In the genomic region with DNA sequence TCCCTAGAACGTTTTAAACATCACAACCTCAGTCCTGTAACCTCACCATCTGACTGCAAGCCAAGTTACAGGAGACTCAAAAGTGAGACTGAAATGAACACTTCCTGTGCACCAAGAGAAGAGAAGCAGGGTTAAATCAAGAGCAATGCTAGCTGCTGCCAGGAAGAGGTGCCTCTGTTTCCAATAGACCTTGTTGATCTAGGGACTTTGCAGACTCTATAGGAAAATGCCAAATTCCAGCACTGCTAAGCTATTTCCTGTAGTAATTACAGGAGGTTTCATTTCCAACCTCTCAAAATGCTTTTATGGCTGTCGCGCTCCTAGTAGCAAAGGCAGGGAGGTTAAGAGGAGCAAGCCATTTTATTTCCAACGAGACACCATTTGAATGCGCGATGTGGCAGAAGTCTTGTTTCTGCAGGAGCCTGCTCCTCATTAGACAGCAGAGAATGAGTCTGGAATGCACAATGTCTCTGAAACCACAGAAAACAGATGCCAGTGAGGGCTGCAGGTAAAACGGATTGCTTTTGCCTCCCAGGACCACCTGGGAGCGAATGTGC, we compare ENCODE assay signal across 14 mouse cellular contexts.
A peak's percentile ranks its signal among the peaks of the same experiment; 100 is the strongest.
DNase-seq lines count a peak whose midpoint lies in the region; ATAC-seq and TF ChIP-seq lines count a peak whose summit lies in the region.
"Had no signal": no experiment of that assay in that cellular context is flagged by ENCODE, and none has a peak within 500 bp of the region (broad histone marks: within the 10 kb centered on the region; RNA-seq: fewer than 3 reads in every experiment).

No protein-coding gene starts in this region.

- H3K4me1 ChIP-seq in hindbrain, embryonic 14.5 days (replicated peaks; ENCODE audit: control insufficient read depth, insufficient read depth, low read length), result 0 out of 2 replicates have a peak, but pooled peaks cover 4% of the 10 kb centered on the region
- H3K4me1 ChIP-seq in hindbrain, embryonic 11.5 days (replicated peaks; ENCODE audit: control insufficient read depth, insufficient read depth, low read length), result 0 out of 2 replicates have a peak, but pooled peaks cover 2% of the 10 kb centered on the region
- H3K4me1 ChIP-seq in intestine, embryonic 16.5 days (ENCODE audit: control insufficient read depth, insufficient read depth, low read length), result peaks cover 18% of the 10 kb centered on the region
- H3K4me1 ChIP-seq: midbrain, embryonic 12.5 days had no signal

- H3K9me3 ChIP-seq in hindbrain, embryonic 14.5 days (ENCODE audit: control insufficient read depth, low read length), result no peaks in the 10 kb centered on the region
- no peaks in the 10 kb centered on the region for H3K9me3 ChIP-seq in hindbrain, embryonic 11.5 days (ENCODE audit: control insufficient read depth, low read length)
- no peaks in the 10 kb centered on the region for H3K9me3 ChIP-seq in intestine, embryonic 16.5 days (ENCODE audit: control insufficient read depth, low read length)
- H3K9me3 ChIP-seq: liver, embryonic 13.5 days; midbrain, embryonic 12.5 days had no signal

- no peak for DNase-seq in gastrocnemius, adult 2 months
- DNase-seq in gastrocnemius, adult 8-10 months (ENCODE audit: low spot score in 2 of 2), result no peak
- no peak for DNase-seq in hindbrain, embryonic 14.5 days (ENCODE audit: low spot score)
- DNase-seq in hindbrain, embryonic 11.5 days (ENCODE audit: low spot score), result no peak
- DNase-seq in brain, embryonic 14.5 days (ENCODE audit: low read depth), result peak; percentile 60
- DNase-seq in yolk sac, embryonic 10.5 days (ENCODE audit: low spot score), result no peak
- DNase-seq in T-cell, adult 2 months (ENCODE audit: low spot score), result no peak
- DNase-seq: cerebellum, postnatal 25 days; kidney, postnatal 25 days; liver, embryonic 13.5 days; lung, postnatal 10 days had no signal

- TF ChIP-seq CTCF in gastrocnemius, adult 2 months (IDR thresholded peaks at IDR 0.05), result no peak
- no peak for TF ChIP-seq CTCF in brain, embryonic 14.5 days (IDR thresholded peaks at IDR 0.05; ENCODE audit: borderline replicate concordance, extremely low read depth, insufficient read depth, insufficient read length)

- H3K27ac ChIP-seq in gastrocnemius, adult 2 months, result peak overlapping the region; percentile 20; the same call in 1 of the 2 replicates
- peak overlapping the region; percentile 6; the same call in 1 of the 2 replicates for H3K27ac ChIP-seq in hindbrain, embryonic 14.5 days
- no peak overlapping the region for H3K27ac ChIP-seq in hindbrain, embryonic 11.5 days (ENCODE audit: low read depth, low read length)
- H3K27ac ChIP-seq in intestine, embryonic 16.5 days (ENCODE audit: low read length), result peak overlapping the region; percentile 64
- H3K27ac ChIP-seq: left cerebral cortex, adult 2 months; liver, embryonic 13.5 days; midbrain, embryonic 12.5 days had no signal

- H3K9ac ChIP-seq in hindbrain, embryonic 14.5 days, result no peak overlapping the region
- no peak overlapping the region for H3K9ac ChIP-seq in hindbrain, embryonic 11.5 days (ENCODE audit: low read depth, low read length)
- no peak overlapping the region for H3K9ac ChIP-seq in intestine, embryonic 16.5 days (ENCODE audit: low read depth, low read length)
- H3K9ac ChIP-seq: liver, embryonic 13.5 days; midbrain, embryonic 12.5 days had no signal

- no peaks in the 10 kb centered on the region for H3K36me3 ChIP-seq in hindbrain, embryonic 14.5 days (replicated peaks; ENCODE audit: control insufficient read depth, insufficient read depth)
- no peaks in the 10 kb centered on the region for H3K36me3 ChIP-seq in hindbrain, embryonic 11.5 days (ENCODE audit: control insufficient read depth, insufficient read depth, low read length)
- no peaks in the 10 kb centered on the region for H3K36me3 ChIP-seq in intestine, embryonic 16.5 days (ENCODE audit: control insufficient read depth, insufficient read depth, low read length)
- H3K36me3 ChIP-seq: liver, embryonic 13.5 days; midbrain, embryonic 12.5 days had no signal

- intact Hi-C loops in gastrocnemius, adult 2 months (cut with DNase I), result no loop called here

- H3K27me3 ChIP-seq in hindbrain, embryonic 14.5 days (ENCODE audit: control insufficient read depth, insufficient read depth, low read length), result no peaks in the 10 kb centered on the region
- H3K27me3 ChIP-seq in hindbrain, embryonic 11.5 days (ENCODE audit: control insufficient read depth, insufficient read depth, low read length), result no peaks in the 10 kb centered on the region
- H3K27me3 ChIP-seq in intestine, embryonic 16.5 days (replicated peaks; ENCODE audit: control insufficient read depth, insufficient read depth, low read length), result no peaks in the 10 kb centered on the region
- H3K27me3 ChIP-seq: liver, embryonic 13.5 days; midbrain, embryonic 12.5 days had no signal

- no peak overlapping the region for H3K4me2 ChIP-seq in hindbrain, embryonic 14.5 days (replicated peaks)
- no peak overlapping the region for H3K4me2 ChIP-seq in hindbrain, embryonic 11.5 days (replicated peaks; ENCODE audit: low read depth, low read length)
- H3K4me2 ChIP-seq in intestine, embryonic 16.5 days (ENCODE audit: low read depth, low read length), result no peak overlapping the region
- H3K4me2 ChIP-seq: liver, embryonic 13.5 days; midbrain, embryonic 12.5 days had no signal

- WGBS in hindbrain, embryonic 14.5 days, result 65% methylated on average over 8 of the region's 8 CpGs
- WGBS in hindbrain, embryonic 11.5 days, result 79% methylated on average over 8 of the region's 8 CpGs
- WGBS in intestine, embryonic 16.5 days, result 61% methylated on average over 8 of the region's 8 CpGs

- TF ChIP-seq POLR2A in brain, embryonic 14.5 days (IDR thresholded peaks at IDR 0.05; ENCODE audit: borderline replicate concordance, extremely low read depth, insufficient read depth, insufficient read length, poor library complexity, severe bottlenecking), result no peak

- no peak overlapping the region for H3K4me3 ChIP-seq in gastrocnemius, adult 2 months
- no peak overlapping the region for H3K4me3 ChIP-seq in hindbrain, embryonic 14.5 days (replicated peaks; ENCODE audit: low read length)
- H3K4me3 ChIP-seq in hindbrain, embryonic 11.5 days (ENCODE audit: low read depth, low read length), result no peak overlapping the region
- no peak overlapping the region for H3K4me3 ChIP-seq in intestine, embryonic 16.5 days (ENCODE audit: low read length)
- H3K4me3 ChIP-seq: left cerebral cortex, adult 2 months; liver, embryonic 13.5 days; midbrain, embryonic 12.5 days had no signal

- no peak for ATAC-seq in hindbrain, embryonic 14.5 days (ENCODE audit: low FRiP score)
- no peak for ATAC-seq in hindbrain, embryonic 11.5 days (ENCODE audit: low FRiP score)
- ATAC-seq in intestine, embryonic 16.5 days, result no peak
